Mouse (Mus musculus): ENCODE results near the gene Ext2. TPM values are rescaled to one million over a fixed set of nuclear protein-coding genes. Genes with fewer than 3 reads are reported as not detected.
A peak's percentile ranks its signal among the peaks of the same experiment; 100 is the strongest.

The Ext2 gene
- polyA plus RNA-seq, 1 experiment from 2014 or later: 126 TPM

GRCm38 (mm10) chr2:93649243-93649870 is 173.0 kb downstream of the Ext2 start:
- WGBS: 48% methylated on average over 4 of the region's 4 CpGs
- Histone ChIP-seq H3K9me3 (ENCODE audit: low read length) (no peaks in the 10 kb centered on the region), H3K36me3 (ENCODE audit: insufficient read depth, low read length) (no peaks in the 10 kb centered on the region), H3K4me3 (ENCODE audit: low read length) (no peak overlapping the region), H3K4me2 (replicated peaks; ENCODE audit: low read depth, low read length) (no peak overlapping the region), H3K9ac (replicated peaks; ENCODE audit: low read length) (no peak overlapping the region), H3K27me3 (ENCODE audit: insufficient read depth, low read length) (peaks cover 78% of the 10 kb centered on the region), H3K27ac (ENCODE audit: low read length) (no peak overlapping the region), H3K4me1 (ENCODE audit: insufficient read depth, low read length) (peaks cover 6% of the 10 kb centered on the region; the same call in 1 of the 2 replicates)
- no peak for ATAC-seq (ENCODE audit: low FRiP score, low TSS enrichment)

DNA sequence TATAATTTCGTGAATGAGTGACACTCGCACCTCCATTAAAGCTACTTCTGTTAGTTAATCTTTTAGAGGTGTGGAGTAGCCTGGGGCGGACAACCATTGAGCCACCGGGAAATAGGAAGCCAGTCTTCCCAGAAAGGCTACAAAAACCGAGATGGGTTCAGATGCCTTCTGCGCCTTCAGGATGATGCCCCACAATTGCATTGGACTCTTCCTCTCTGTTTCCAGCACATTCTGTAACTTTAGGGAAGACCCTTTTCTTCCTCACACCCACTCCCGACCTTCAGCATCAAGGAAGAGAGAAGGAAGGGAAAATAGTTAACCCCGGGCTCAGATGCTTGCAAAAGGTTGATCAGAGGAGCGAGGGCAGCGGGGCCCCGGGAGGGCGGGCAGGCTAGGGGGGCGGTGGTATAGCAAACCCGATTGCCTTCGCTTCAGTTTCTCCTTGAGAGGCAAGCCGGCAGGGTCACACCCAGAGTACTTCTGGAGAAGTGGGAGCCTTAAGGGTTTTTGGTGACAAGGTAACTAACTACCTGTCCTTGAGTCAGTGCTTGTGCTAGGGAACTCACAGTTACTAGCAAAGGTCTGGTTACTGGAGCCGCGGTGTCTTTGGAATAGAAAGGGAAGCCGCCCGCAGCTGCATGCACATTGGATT is 174.3 kb downstream of the Ext2 start:
- ATAC-seq (ENCODE audit: low FRiP score, low TSS enrichment): no peak
- Histone ChIP-seq H3K4me3 (ENCODE audit: low read length) (no peak overlapping the region), H3K36me3 (ENCODE audit: insufficient read depth, low read length) (no peaks in the 10 kb centered on the region), H3K9me3 (ENCODE audit: low read length) (no peaks in the 10 kb centered on the region), H3K27ac (ENCODE audit: low read length) (no peak overlapping the region), H3K4me1 (ENCODE audit: insufficient read depth, low read length) (peaks cover 11% of the 10 kb centered on the region), H3K4me2 (replicated peaks; ENCODE audit: low read depth, low read length) (no peak overlapping the region), H3K9ac (replicated peaks; ENCODE audit: low read length) (no peak overlapping the region), H3K27me3 (ENCODE audit: insufficient read depth, low read length) (peaks cover 91% of the 10 kb centered on the region)
- WGBS: 4% methylated on average over 20 of the region's 20 CpGs

DNA sequence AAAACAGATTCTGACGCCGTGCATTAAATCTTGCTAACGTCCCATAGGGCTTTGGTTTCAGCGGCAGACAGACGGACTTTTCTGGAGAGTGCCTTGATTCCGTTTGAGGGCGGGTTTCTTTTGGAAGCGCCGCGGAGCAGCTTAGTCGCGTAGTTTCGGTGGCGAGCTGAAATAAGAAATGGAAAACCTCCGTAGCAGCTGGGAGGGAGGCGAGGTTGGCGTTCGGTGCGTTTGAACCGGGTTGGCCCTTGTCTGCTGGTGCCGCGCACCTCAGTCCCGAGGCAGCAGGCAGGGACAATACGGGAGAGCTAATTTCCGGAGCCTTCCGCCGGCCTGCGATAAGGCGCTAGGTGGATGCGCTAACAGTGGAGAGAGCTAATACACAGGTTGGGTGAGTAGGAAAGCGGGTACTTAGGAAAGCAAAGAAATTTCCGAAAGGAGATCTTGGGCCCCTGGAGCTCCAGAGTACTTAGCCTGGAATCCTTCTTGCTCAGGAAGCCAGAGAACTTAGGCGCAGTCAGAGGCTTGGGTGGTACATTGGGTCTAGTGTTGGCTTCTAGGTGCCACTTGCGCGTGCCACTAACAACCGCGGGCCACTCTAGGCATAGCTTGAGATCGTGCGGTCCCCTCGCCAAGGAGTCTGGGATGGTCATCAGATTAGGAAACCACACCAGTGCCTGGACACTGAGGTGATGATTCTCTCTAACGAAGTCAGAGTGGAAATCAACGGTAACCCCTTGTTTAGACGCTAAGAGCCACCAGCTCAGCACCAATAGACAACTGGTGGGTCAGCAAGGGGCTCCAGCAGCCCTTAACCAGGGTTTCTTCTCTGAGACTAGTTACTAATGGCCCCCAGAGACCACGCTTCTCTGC is 175.1 kb downstream of the Ext2 start:
- H3K36me3 ChIP-seq (ENCODE audit: insufficient read depth, low read length): no peaks in the 10 kb centered on the region
- no peaks in the 10 kb centered on the region for H3K9me3 ChIP-seq (ENCODE audit: low read length)
- WGBS: under 1% methylated on average over 44 of the region's 44 CpGs
- peak overlapping the region; percentile 34 for H3K4me3 ChIP-seq (ENCODE audit: low read length)
- peaks cover 19% of the 10 kb centered on the region for H3K4me1 ChIP-seq (ENCODE audit: insufficient read depth, low read length)
- no peak overlapping the region for H3K27ac ChIP-seq (ENCODE audit: low read length)
- no peak for ATAC-seq (ENCODE audit: low FRiP score, low TSS enrichment)
- peak overlapping the region; percentile 33 for H3K4me2 ChIP-seq (replicated peaks; ENCODE audit: low read depth, low read length)
- no peak overlapping the region for H3K9ac ChIP-seq (replicated peaks; ENCODE audit: low read length)
- peaks cover 98% of the 10 kb centered on the region for H3K27me3 ChIP-seq (ENCODE audit: insufficient read depth, low read length)

GRCm38 (mm10) chr2:93645626-93646320 is 176.6 kb downstream of the Ext2 start:
- H3K9ac ChIP-seq (replicated peaks; ENCODE audit: low read length): no peak overlapping the region
- peaks cover 97% of the 10 kb centered on the region for H3K27me3 ChIP-seq (ENCODE audit: insufficient read depth, low read length)
- 9% methylated on average over 33 of the region's 33 CpGs for WGBS
- no peaks in the 10 kb centered on the region for H3K36me3 ChIP-seq (ENCODE audit: insufficient read depth, low read length)
- H3K9me3 ChIP-seq (ENCODE audit: low read length): no peaks in the 10 kb centered on the region
- H3K27ac ChIP-seq (ENCODE audit: low read length): no peak overlapping the region
- peaks cover 27% of the 10 kb centered on the region for H3K4me1 ChIP-seq (ENCODE audit: insufficient read depth, low read length)
- H3K4me2 ChIP-seq (replicated peaks; ENCODE audit: low read depth, low read length): peak overlapping the region; percentile 44
- peak overlapping the region; percentile 35 for H3K4me3 ChIP-seq (ENCODE audit: low read length)
- no peak for ATAC-seq (ENCODE audit: low FRiP score, low TSS enrichment)

GRCm38 (mm10) chr2:93645197-93645596 is 177.2 kb downstream of the Ext2 start:
- H3K9me3 ChIP-seq (ENCODE audit: low read length): no peaks in the 10 kb centered on the region
- no peak overlapping the region for H3K27ac ChIP-seq (ENCODE audit: low read length)
- H3K27me3 ChIP-seq (ENCODE audit: insufficient read depth, low read length): peaks cover 97% of the 10 kb centered on the region
- no peaks in the 10 kb centered on the region for H3K36me3 ChIP-seq (ENCODE audit: insufficient read depth, low read length)
- H3K4me2 ChIP-seq (replicated peaks; ENCODE audit: low read depth, low read length): no peak overlapping the region
- no peak for ATAC-seq (ENCODE audit: low FRiP score, low TSS enrichment)
- WGBS: 33% methylated on average over 10 of the region's 10 CpGs
- H3K9ac ChIP-seq (replicated peaks; ENCODE audit: low read length): no peak overlapping the region
- H3K4me1 ChIP-seq (ENCODE audit: insufficient read depth, low read length): peaks cover 27% of the 10 kb centered on the region
- no peak overlapping the region for H3K4me3 ChIP-seq (ENCODE audit: low read length)

- no peak for ATAC-seq (ENCODE audit: low FRiP score, low TSS enrichment)
Measured at GRCm38 (mm10) chr2:93644731-93645130, 177.6 kb downstream of the Ext2 start.

DNA sequence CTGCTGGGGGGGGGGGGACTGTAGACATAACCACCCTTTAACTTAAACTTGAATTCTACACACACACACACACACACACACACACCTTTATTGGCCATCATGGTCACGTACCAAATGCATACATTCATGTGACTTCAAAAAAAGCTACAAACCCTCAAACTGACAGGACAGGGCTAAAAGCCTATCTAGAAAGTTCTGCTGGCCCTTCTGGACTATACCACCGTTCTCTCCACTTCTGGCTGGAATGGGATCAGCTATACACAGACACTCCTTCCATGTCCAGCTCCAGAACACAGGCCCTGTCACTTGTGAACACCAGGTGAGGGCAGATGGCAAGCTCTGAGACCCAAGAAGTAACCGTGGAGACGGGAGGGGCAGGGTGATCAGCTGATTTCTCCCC is 178.1 kb downstream of the Ext2 start:
- ATAC-seq (ENCODE audit: low FRiP score, low TSS enrichment): no peak
- no peaks in the 10 kb centered on the region for H3K36me3 ChIP-seq (ENCODE audit: insufficient read depth, low read length)
- no peaks in the 10 kb centered on the region for H3K9me3 ChIP-seq (ENCODE audit: low read length)
- no peak overlapping the region for H3K9ac ChIP-seq (replicated peaks; ENCODE audit: low read length)
- no peak overlapping the region for H3K4me3 ChIP-seq (ENCODE audit: low read length)
- no peak overlapping the region for H3K4me2 ChIP-seq (replicated peaks; ENCODE audit: low read depth, low read length)
- peaks cover 27% of the 10 kb centered on the region for H3K4me1 ChIP-seq (ENCODE audit: insufficient read depth, low read length)
- 43% methylated on average over 4 of the region's 4 CpGs for WGBS
- no peak overlapping the region for H3K27ac ChIP-seq (ENCODE audit: low read length)
- peaks cover 97% of the 10 kb centered on the region for H3K27me3 ChIP-seq (ENCODE audit: insufficient read depth, low read length)

More at GRCm38 (mm10) chr2:93644731-93645130, 177.6 kb downstream of the Ext2 start:
- no peak overlapping the region for H3K4me3 ChIP-seq (ENCODE audit: low read length)
- WGBS: 36% methylated on average over 6 of the region's 6 CpGs
- H3K4me1 ChIP-seq (ENCODE audit: insufficient read depth, low read length): peaks cover 27% of the 10 kb centered on the region
- H3K9me3 ChIP-seq (ENCODE audit: low read length): no peaks in the 10 kb centered on the region
- peaks cover 97% of the 10 kb centered on the region for H3K27me3 ChIP-seq (ENCODE audit: insufficient read depth, low read length)
- no peaks in the 10 kb centered on the region for H3K36me3 ChIP-seq (ENCODE audit: insufficient read depth, low read length)
- no peak overlapping the region for H3K27ac ChIP-seq (ENCODE audit: low read length)
- no peak overlapping the region for H3K9ac ChIP-seq (replicated peaks; ENCODE audit: low read length)
- no peak overlapping the region for H3K4me2 ChIP-seq (replicated peaks; ENCODE audit: low read depth, low read length)

GRCm38 (mm10) chr2:93643403-93643780 is 179.0 kb downstream of the Ext2 start:
- peaks cover 96% of the 10 kb centered on the region for H3K27me3 ChIP-seq (ENCODE audit: insufficient read depth, low read length)
- no peak overlapping the region for H3K9ac ChIP-seq (replicated peaks; ENCODE audit: low read length)
- H3K4me2 ChIP-seq (replicated peaks; ENCODE audit: low read depth, low read length): peak overlapping the region; percentile 70
- 2% methylated on average over 28 of the region's 28 CpGs for WGBS
- H3K4me1 ChIP-seq (ENCODE audit: insufficient read depth, low read length): peaks cover 27% of the 10 kb centered on the region
- H3K27ac ChIP-seq (ENCODE audit: low read length): no peak overlapping the region
- ATAC-seq (ENCODE audit: low FRiP score, low TSS enrichment): no peak; the same call in 1 of the 2 replicates
- H3K9me3 ChIP-seq (ENCODE audit: low read length): no peaks in the 10 kb centered on the region
- H3K4me3 ChIP-seq (ENCODE audit: low read length): peak overlapping the region; percentile 49
- H3K36me3 ChIP-seq (ENCODE audit: insufficient read depth, low read length): no peaks in the 10 kb centered on the region

DNA sequence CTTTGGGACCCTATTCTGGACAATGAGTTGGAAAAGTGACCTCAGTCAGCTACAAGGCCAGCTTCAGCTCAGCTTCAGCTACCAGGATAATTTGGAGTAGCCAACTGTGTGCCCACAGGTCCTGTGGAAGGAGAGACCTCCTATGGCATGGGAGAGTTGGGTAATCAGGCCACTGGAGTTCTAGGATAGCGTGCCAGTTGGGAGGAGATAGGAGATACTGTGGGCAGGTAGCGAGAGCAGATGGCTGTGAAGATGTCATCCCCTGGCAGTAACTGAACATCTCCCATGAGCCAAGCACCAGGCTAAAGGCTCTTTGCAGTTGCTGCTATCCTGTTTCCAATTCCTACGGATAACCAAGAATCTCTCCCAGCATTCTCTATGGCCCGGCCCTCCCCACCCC is 187.8 kb downstream of the Ext2 start:
- H3K4me3 ChIP-seq (ENCODE audit: low read length): no peak overlapping the region
- H3K9ac ChIP-seq (replicated peaks; ENCODE audit: low read length): no peak overlapping the region
- H3K9me3 ChIP-seq (ENCODE audit: low read length): no peaks in the 10 kb centered on the region
- H3K4me2 ChIP-seq (replicated peaks; ENCODE audit: low read depth, low read length): no peak overlapping the region
- no peaks in the 10 kb centered on the region for H3K4me1 ChIP-seq (ENCODE audit: insufficient read depth, low read length)
- peaks cover 78% of the 10 kb centered on the region for H3K27me3 ChIP-seq (ENCODE audit: insufficient read depth, low read length)
- no peaks in the 10 kb centered on the region for H3K36me3 ChIP-seq (ENCODE audit: insufficient read depth, low read length)
- no peak for ATAC-seq (ENCODE audit: low FRiP score, low TSS enrichment)
- no peak overlapping the region for H3K27ac ChIP-seq (ENCODE audit: low read length)
- 86% methylated on average over 4 of the region's 4 CpGs for WGBS
